Mouse (Mus musculus): ENCODE results near the gene Fcnb.

GRCm38 (mm10) chr2:28066686-28067085 lies 18.0 kb downstream of the Fcnb start:
- TF ChIP-seq CTCF (IDR thresholded peaks at IDR 0.05; ENCODE audit: low read depth, low read length), result no peak
- no peak for TF ChIP-seq POLR2A (IDR thresholded peaks at IDR 0.05; ENCODE audit: borderline replicate concordance, low read depth, low read length)
